Mouse (Mus musculus): ENCODE measurements around the gene Dnm2.

DNA sequence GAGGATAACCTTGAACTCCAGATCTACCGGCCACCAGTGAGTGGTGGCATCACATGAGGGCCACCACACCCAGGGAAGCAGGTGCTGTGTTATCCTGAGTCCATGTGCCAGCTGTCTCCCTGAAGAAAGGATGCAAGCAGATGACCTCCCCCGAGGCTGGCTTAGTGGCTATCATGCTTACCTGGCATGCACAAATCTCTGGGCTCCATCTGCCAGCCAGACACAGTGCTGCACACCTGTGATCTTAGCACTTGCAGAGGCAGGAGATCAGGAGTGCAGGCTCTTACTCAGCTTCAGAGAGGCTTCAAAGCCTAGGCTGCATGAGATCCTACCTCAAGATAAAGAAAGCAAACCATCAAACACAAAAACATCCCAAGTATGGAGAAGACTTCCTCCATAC, 25.0 kb downstream of the Dnm2 start:
- no peak for TF ChIP-seq CTCF (IDR thresholded peaks at IDR 0.05; ENCODE audit: borderline replicate concordance, insufficient read depth, low read depth, low read length)
- no peak for TF ChIP-seq POLR2A (IDR thresholded peaks at IDR 0.05; ENCODE audit: borderline replicate concordance, insufficient read depth, low read length)
